Mouse (Mus musculus) liver, adult 2 months (tissue): ENCODE measurements around the gene Lrrfip1.

Experiments used
- CTCF ChIP-seq: fragments of 200-500 bp; IDR thresholded peaks from 2 replicates; pipeline ENCODE4 v1.5.1; 2011; ENCODE audit warnings: low read depth, low read length, control low read depth
- POLR2A ChIP-seq: fragments of 200-500 bp; IDR thresholded peaks from 2 replicates; pipeline ENCODE4 v1.6.1; 2011; ENCODE audit warnings: low read length, control low read depth; ENCODE audit not compliant: insufficient read depth; ENCODE audit errors: extremely low read depth

DNA sequence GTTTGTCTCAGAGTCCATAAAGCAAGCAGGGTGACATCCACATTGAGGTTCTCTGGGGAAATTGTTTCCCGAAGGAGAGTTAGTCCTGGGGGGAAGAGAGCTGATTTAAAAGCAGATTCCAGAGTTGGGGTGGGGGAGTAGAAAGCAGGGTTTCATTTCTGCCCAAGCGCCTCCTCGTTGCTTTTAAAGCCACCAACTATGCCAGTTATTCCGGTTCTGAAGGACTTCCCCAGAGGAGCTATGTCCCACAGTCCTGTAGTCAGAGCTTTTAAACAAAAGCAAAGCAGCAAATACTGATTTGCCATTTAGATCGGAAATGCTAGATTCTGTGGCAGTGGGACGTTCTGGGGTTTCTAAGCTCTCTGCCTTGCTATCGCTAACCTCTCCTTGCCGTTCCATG lies 79.4 kb downstream of the Lrrfip1 start:
- TF ChIP-seq CTCF, result no peak
- TF ChIP-seq POLR2A, result no peak
